Mouse (Mus musculus) lung, postnatal 10 days (tissue): ENCODE data around the gene Fbxw8.
A peak's percentile ranks its signal among the peaks of the same experiment; 100 is the strongest.

Experiments
- DNase-seq: peaks from one replicate; pipeline ENCODE4 v3.0.0; 2021

Gene Fbxw8

DNA sequence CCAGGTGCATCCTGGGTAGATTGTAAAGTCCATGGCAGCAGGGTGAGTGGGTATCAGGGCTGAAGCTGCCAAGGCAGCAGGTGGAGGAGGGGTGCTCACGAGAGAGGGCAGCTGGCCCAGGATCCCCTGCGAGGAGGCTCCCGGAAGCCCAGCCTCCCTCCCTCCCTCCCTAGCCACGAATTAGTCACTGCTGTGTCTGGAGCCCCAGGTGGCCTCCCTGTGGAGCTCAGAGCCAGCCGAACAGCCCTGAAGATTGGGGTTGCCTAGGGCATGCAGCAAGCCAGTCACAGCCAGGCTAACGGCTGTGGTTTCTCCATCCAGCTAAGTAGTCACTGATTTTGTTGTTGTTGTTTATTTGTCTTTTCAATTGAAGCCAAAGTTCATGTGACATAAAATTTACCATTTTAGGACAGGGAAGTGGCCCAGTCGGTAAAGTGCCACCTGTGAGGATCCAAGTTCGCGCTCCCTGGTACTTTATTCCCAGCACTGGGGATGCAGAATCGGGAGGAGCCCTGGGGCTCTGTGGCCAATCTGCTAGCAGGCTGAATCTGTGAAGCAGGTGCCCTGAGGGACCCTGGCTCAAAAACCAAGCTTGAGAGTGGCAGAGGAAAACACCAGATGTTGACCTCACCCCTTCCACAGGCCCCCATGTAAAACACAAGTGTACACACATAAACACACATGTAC lies 117.3 kb downstream of the Fbxw8 start:
- no peak for DNase-seq

DNA sequence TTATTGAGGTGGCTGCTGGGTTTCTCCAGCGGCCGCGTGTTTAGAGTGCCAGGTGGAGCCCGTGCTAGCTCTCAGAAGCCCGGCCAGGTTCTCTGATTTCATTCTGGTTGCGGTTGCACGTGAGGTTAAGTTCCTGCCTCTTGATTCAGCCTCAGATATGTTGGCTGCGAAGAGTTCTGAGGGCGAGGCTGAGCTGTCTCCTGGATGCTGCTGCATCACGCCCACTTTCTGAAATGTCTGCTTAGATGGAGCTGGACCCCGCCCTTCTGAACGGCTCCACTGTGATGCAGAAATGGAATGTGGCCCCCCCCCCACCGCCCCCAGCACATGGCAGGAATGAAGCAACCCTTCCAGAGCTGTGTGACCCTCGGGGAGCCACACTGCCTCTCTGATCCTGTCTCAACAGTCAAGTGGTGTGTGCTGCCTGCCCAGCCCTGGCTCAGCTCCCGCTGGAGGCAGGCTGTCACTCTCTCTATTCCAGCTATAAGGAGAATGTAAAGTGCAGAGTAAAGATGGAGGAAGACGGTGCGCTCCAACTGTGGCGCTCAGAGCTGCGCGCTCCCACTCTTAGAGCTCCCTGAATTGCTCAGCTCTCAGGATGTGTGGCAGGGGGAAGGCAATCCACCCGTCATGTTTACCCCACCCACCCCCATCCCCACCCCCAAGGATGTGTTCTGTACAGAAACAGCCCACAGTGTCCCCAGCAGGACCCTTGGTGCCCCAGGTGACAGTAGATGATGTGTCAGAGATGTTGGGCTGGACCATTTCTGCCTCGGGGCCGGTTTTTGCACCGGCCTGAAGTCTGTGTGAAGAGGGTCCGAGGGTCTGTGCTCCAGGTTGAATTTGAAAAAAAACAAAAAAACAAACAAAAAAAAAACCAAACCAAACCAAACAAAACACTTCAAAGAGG lies 118.1 kb downstream of the Fbxw8 start:
- DNase-seq: no peak

DNA sequence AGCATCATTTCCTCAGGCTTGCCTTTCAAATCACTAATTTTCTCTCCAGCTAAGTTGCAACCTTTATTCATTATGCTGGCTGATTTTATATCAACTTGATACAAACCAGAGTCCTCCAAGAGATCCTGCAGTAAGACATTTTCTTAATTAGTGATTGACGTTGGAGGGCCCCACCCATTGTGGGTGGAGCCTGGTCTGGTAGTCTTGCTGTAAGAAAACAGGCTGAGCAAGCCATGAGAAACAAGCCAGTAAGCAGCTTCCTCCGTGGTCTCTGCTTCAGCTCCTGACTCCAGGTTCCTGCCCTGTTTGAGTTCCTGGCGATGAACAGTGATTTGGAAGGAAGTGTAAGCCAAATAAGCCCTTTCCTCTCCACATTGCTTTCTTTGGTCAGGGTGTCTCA lies 119.5 kb downstream of the Fbxw8 start:
- DNase-seq: no peak

DNA sequence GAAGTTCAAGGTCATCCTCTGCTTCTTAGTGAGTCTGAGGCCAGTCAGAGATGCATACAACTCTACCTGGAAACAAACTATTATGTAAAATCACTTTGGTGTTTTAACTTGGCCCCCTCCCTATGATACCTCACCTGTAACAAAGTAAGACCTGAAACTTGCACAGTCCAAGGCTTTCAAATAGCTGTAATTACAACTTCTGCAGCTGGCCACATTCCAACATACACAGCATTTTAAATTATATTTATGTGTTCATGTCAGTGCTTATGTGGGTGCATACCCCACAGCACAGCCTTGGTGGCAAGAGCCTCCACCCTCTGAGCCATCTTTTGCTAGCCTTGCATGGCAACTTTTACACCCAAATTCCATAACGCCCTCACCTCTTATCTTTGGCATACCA lies 120.6 kb downstream of the Fbxw8 start:
- no peak for DNase-seq

DNA sequence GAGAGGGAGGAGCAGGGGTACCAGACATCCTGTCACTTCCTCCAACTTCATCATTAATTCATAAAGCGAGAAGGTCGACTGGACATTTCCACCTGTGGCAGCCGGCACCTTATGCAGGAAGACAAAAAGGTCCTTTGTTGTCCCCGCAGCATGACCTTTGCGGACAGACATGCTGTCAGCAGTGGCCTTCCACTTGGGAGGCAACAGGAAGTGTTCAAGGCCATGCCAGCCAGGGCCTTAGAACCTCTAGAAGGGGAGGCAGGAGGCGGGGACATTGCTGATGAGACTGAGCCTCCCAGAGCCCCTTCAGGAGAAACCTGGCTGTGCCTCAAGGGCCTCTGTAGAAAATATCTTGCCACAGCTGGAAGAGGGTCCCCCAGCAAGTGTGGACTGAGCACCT lies 121.5 kb downstream of the Fbxw8 start:
- DNase-seq: no peak

DNA sequence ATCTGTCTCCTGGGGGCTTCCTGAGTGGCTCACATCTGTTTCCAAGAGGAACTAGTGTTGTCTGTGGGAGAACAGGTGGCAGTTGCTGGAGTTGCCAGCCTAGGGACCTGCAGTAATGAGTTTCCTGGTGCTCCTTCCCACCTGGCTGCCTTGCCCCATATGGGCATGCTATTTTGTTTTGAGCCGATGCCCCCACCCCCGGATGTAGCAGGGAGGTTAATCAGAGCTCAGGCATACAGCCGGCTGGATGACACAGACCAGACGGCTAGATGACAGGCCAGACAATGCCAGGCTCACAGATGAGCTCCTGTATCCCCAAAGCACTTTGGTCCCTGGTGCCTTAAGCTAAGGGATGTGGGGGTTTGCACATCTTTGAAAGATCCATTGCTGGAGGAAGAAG lies 121.9 kb downstream of the Fbxw8 start:
- DNase-seq: no peak

DNA sequence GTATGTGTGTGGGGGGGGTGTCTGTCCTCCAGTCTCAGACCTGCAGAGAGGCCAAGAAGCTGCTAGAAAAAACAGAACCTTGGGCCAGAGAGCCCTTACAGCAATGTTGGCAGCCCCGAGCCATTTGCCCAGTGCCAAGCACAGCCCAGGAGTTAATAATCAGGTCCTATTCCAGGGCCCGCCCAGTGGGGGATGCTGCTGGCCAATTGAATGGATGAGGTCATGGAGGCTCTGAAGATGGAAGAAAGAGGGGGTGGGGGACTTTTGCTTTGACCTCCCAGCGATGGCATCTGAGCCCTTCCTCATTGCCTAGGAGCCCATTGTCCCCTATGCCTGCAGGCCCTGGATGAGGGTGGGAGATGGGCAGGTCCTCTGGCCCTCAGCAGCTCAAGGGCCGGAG lies 123.8 kb downstream of the Fbxw8 start:
- no peak for DNase-seq

DNA sequence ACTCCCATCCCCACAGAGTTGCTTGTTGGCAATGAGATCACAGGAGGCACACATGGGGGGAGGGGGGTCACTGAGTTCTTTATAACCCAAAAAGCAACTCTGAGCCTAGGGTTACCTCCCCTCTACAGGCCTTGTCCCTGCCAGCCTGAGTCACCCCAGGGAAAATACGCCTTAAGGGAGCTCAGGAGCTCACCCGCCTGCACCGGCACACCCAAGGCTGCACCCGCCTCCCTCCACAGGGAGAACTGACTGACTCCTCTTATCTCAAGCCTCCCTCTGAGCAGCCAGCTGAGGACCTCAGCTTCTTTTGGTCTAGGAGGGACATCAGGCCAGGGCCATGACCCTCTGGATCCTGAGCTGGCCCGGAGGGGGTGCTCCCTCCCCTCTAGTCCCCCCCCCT lies 124.2 kb downstream of the Fbxw8 start:
- no peak for DNase-seq

DNA sequence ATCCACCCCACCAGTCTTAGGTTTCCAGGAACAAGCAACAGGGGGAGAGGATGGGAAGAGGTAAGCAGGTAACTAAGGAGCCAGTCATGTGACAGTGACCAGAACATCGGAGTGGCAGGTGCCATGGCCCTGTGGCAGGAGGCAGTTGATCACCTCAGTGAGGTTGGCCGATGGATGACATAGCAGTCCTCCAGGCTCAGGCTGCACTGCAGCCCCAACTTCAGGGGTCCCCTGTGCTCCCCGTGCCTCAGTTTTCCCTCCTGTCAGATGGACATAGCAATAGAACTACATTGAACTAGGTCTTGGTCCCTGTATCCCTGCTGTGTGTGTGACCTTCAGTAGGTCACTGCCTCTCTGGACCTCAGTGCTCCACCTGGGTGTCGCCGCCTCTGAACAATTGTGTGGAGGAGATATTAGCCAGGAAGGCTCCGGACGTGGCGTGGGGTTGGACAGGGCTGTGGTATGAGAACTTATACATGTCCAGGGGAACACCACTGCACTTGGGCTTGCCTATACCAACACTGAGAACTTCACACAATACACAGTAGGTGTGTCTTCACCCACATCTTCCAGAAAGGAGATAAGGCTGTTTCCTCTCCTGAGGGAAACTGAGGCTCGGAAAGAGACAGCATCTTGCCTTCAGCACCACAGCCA lies 125.1 kb downstream of the Fbxw8 start:
- DNase-seq: no peak

DNA sequence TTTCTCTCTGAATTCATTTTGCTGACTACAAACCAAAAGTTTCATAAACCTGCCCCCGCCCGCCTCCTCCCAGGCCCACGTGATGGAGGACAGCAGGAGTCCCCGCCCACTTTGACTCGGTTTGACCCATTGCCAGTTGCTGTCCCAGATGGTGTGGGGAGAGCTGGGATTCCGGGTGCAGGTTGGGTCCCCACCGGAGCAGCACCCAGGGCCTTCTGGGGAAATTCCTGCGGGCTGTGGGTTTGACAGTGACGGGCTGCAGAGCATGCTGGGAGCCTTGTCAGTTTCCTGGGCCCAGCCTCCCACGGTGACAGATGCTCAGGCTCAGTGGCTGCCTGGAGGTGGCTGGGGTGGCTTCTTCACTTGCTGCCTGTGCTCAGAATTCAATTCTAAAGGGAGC lies 125.8 kb downstream of the Fbxw8 start:
- DNase-seq: peak; percentile 26

DNA sequence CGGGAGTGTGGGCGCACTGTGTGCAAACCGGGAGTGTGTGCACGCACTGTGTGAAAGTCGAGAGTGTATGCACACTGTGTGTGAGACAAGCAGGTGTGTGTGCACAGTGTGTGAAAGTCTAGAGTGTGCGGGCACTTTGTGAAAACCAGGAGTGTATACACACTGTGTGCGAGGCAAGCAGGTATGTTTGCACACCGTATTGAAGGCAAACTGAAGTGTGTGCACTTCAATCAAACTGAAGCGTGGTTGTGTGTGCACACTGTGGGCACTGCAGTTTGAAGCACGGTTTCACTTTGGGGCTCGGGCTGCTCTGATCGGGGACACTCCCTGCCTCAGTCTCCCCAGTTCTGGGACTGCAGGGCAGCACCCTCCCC lies 126.2 kb downstream of the Fbxw8 start:
- DNase-seq: no peak

DNA sequence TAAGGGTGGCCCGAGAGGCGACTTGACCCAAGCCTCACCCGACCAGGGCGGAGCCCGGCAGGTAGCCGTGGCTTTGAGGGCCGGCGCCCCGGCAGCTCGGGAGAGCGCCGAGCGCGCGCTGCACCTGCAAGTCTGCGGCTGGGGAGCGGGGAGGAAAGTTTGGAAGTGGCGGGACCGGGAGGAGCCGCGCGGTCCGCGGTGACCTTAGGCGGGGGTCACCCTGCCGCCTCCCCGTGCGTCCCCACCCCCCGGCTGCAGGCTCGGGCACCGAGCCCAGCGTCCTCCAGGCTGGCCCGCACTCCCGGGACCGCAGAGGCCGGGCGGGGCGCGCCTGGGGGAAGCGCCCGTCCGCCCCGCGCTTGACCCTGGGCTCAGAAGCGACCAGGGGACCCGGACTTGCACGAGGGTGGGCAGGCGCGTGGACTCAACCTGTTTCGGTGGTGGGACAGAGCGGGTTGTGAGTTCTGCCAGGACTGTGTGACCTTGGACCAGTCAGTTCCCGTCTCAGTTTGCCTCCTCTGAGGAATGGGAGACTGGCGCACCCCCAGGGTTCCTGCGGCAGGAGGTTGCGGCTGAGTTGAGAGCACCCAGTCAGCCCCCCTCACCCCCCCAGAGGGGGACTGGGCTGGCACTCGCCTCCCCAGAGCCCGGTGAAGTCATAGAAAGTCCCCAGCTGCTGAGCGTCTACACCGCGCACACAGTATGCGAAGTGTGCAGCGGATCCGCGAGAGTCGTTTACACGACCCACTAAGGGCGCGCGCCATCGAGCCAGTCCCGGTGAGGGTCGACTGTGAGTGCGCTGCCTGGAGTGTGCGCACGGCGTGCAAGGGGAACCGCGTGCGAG lies 126.9 kb downstream of the Fbxw8 start:
- DNase-seq: peak; percentile 18

DNA sequence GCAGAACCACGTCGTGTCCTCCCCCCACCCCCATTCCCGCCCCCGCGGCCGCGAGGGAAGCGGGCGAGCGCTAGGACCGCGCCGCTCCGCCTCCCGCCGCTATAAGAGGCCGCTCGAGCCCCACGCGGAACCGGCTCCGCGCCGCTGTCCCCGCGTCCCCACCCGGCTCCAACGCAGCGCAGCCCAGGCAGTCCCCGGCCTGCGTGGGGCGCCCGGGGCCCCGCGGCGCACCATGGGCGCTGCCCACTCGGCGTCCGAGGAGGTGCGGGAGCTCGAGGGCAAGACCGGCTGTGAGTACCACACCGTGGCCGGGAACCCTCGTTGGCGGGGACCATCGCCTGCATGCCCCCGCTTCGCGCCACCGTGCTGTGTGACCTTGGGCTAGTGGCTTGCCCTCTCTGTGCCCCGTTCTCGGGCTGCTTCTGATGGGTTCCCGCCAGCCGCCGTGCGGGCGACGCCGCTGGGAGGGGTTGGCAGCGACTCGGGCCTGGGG lies 127.5 kb downstream of the Fbxw8 start, which contains the start of gene Tesc:
Gene Tesc (plus strand): TSS at position 46 of the 493 bp plus-strand sequence.
- no peak for DNase-seq

DNA sequence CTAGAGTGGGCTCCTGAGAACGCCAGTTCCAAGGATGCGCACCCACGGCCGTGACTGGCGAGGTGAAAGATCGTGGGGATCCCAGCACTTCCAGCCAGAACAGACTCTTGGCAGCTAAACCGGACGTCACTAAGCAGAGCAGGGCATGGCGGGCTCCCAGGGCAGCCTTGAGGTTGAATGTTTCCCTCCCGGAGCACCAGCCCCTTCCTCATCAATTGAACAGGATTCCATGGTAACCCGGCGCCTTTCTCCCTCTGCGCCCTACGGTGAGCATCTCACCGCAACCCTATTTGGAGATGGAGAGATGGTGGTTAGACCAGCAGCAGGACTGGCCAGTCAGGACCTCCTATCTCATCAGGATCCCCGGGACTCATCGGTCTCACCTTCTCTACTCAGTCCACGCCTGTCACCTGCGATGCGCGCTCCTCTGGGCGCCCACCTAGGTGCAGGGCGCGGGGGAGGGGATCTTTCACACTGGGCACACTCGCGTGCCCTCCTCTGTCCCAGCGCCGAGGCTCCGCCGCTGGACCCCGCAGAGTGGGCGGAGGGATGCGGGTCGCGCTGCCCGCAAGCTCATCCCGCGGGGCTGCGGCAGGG lies 128.1 kb downstream of the Fbxw8 start:
- no peak for DNase-seq

DNA sequence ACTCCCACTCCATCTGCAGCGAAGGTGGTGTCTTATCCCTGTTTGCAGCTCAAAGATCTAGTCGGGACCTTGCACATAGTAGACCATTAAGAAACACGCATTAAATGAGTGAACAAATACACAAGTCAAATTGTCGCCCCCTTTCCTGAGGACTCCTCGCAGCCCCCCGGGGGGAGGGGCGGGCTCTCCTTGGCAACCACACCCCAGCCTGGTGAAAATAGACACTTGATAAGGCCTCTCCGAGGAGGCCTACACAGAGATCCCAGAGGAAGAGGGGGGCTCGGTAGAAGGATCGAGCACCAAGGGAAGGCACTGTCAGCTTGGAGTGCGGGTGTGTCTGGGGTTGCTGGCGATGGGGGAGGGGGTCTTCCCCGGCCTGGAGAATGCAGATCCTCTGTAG lies 128.9 kb downstream of the Fbxw8 start:
- DNase-seq: no peak

DNA sequence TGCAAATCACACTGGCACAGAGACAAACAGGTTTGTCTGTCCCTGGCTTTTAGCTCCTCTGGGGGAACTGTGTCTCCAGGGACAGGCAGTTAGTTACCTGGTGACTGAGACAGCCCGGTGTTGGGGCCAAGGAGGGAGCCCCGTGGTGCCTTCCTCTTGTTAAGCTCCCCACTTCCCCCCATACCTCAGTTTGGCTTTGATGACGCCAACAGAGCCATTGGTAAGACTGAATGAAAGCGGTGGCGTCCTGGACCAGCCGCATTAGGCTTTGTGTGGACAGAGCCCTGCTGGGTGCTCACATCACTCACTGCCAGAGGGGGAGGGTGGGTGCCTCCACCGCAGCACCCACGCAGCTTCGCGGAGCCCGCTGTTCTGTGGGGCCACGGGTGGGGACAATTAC lies 129.4 kb downstream of the Fbxw8 start:
- no peak for DNase-seq

DNA sequence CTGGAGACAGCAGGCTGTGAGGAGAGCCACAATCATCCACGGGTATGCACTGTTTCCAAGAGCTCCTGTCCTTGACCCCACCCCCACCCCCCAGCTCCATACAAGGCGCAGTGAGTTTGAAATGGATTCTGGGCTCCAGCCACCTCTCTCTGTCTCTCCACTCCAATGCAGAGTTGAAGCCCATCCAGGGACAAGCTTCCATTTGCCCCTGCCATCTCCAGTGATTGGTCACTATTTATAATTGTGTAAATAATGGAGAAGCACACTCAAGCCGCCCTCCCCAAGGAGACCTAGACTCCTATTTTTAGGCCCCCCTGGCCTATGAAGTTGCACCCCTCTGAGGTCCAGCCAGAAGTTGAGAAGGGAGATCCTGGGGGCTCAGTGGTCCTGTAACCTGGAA lies 132.2 kb downstream of the Fbxw8 start:
- DNase-seq: no peak

DNA sequence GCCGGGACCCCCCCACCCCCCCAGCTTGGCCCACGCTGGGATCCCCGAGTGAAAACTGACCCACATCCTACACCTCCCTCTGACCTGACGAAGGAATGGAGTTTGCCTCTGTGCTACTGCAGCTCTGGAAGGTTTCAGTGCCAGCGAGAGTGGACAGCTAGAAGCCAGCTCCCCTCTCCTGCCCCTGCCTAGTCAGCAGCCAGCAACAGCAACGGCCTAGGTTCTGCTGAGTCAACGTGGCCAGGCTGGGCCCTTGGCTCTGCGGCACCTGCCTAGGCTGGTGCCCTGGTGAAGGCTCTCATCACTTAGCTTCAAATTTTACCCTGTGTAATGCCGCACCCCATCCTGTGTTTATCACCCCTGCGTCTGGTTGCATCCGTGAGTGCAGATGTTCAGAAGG lies 135.4 kb downstream of the Fbxw8 start:
- no peak for DNase-seq

DNA sequence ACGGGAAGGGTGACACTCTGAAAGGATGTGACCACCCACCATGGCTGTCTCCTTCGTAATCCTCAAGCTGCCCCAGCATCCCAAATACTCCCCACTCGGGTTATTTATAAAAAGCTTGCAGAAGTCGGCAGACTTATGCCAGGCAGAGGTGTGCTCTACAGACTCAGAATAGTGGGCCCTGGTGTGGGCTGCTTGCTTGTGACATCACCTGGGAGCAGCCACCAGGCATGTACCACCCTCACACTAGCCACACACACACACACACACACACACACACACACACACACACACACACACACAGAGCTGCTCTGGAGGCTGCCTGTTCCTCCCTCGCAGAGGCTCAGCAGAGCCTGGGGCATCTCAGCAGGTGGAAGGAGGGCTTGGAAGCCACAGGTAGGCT lies 137.7 kb downstream of the Fbxw8 start:
- DNase-seq: no peak

DNA sequence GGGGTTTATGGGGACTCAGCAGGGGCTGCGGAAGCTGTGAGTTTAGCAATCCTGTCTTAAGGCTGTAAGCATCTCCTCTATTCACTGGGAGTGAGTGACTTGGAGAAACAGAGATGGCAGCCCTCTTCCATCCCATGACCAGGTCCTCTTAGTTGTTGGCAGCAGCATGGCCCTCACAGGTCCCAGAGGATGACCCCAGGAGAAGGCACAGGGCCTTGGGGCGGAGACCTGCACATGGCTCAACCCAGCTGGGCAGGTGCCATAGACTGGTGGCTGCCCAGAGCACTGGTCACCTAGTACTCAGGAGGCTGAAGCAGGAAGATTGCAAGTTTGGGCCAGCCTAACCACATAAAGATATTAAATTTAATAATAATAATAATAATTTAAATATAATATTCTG lies 139.6 kb downstream of the Fbxw8 start:
- DNase-seq: no peak

DNA sequence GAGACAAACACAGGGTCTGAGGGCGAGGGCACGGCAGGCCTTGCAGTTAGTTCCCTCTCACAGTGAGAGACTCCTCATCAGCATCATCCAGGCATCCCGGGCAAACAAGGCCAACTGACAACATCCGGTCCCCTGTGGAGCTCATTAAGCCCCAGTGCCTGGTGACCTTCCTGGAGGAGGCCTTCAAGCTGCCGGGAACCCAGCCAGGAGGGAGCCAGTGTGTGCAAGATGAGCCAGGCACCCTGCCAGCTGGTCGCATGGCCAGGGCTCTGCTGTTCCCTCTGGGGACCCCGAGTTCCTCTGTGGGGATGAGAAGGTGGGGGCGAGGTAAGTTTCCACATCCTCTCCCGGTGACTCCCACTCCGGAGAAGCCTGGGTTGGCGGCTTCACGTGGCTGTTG lies 140.2 kb downstream of the Fbxw8 start:
- peak; percentile 51 for DNase-seq
